Mouse (Mus musculus) liver, embryonic 14.5 days (tissue): ENCODE measurements around the gene Vmp1. TPM values are rescaled to one million over a fixed set of nuclear protein-coding genes. Genes with fewer than 3 reads are reported as not detected.

Experiments used
- ATAC-seq: fragments of 200-750 bp; cut with Nextera tagmentation; 2 replicates; pipeline ENCODE4 v1.8.0; 2017; ENCODE audit warnings: moderate number of reproducible peaks, mild to moderate bottlenecking, moderate library complexity; ENCODE audit not compliant: insufficient read depth
- DNase-seq, 3 experiments: peaks; one replicate each; pipeline ENCODE4 v3.0.0-alpha.2; 2012 to 2013; ENCODE audit warnings: low read depth in 3 of 3, low spot score in 3 of 3
- H3K27ac ChIP-seq: fragments of 300-500 bp; sonication (generic); 2 replicates; pipeline ENCODE4 v1.5.1; 2014; ENCODE audit warnings: moderate library complexity, mild to moderate bottlenecking, control low read depth, inconsistent platforms
- H3K27me3 ChIP-seq: fragments of 300-500 bp; sonication (generic); 2 replicates; pipeline ENCODE4 v1.6.1; 2014; ENCODE audit warnings: mild to moderate bottlenecking, low read length, moderate library complexity; ENCODE audit not compliant: control insufficient read depth, insufficient read depth
- H3K36me3 ChIP-seq: fragments of 300-500 bp; sonication (generic); replicated peaks from 2 replicates; pipeline ENCODE4 v1.6.1; 2014; ENCODE audit warnings: low read depth; ENCODE audit not compliant: control insufficient read depth, insufficient read depth
- H3K4me1 ChIP-seq, 2 experiments: fragments of 200-500 bp in 1 of 2; fragments of 300-500 bp in 1 of 2; sonication (generic) in 1 of 2; replicated peaks; 2 replicates each; pipeline ENCODE4 v1.6.1; 2012 to 2014; ENCODE audit warnings: antibody characterized with exemption in 1 of 2, inconsistent platforms in 1 of 2, low read length in 1 of 2; ENCODE audit not compliant: control insufficient read depth in 2 of 2, insufficient read depth in 2 of 2
- H3K4me2 ChIP-seq: fragments of 300-500 bp; sonication (generic); 2 replicates; pipeline ENCODE4 v1.6.1; 2014; ENCODE audit warnings: low read depth, mild to moderate bottlenecking, control low read depth, moderate library complexity
- H3K4me3 ChIP-seq, 2 experiments: fragments of 200-500 bp in 1 of 2; fragments of 300-500 bp in 1 of 2; sonication (generic) in 1 of 2; 2 replicates each; pipeline ENCODE4 v1.5.1; 2012 to 2014; ENCODE audit warnings: low read depth in 2 of 2, low read length in 2 of 2, mild to moderate bottlenecking in 2 of 2, control low read depth in 1 of 2, inconsistent platforms in 1 of 2, moderate library complexity in 1 of 2; ENCODE audit not compliant: insufficient read depth in 1 of 2
- H3K9ac ChIP-seq: fragments of 300-500 bp; sonication (generic); replicated peaks from 2 replicates; pipeline ENCODE4 v1.6.1; 2014; ENCODE audit warnings: mild to moderate bottlenecking, control low read depth, moderate library complexity
- H3K9me3 ChIP-seq: fragments of 300-500 bp; sonication (generic); 2 replicates; pipeline ENCODE4 v1.6.1; 2016; ENCODE audit warnings: low read length, mixed read lengths; ENCODE audit not compliant: control insufficient read depth
- CTCF ChIP-seq: IDR thresholded peaks from 2 replicates; pipeline ENCODE4 v1.5.1; 2016; ENCODE audit warnings: antibody characterized with exemption, low read depth, control low read depth
- EP300 ChIP-seq: IDR thresholded peaks from 2 replicates; pipeline ENCODE4 v1.6.1; 2016; ENCODE audit warnings: antibody characterized with exemption, low read depth
- WGBS: fragments of 180-500 bp; shearing (Covaris S2); extraction: QIAGEN DNeasy Blood & Tissue Kit; methylation state at CpG from one replicate; pipeline ENCODE4 v1.1.7; 2014; ENCODE audit not compliant: insufficient replicate concordance; 5-methylcytosine and 5-hydroxymethylcytosine counted together
- polyA plus RNA-seq, 2 experiments: library from polyadenylated mRNA; depleted of rRNA in 1 of 2; stranded (reverse) in 1 of 2; unstranded in 1 of 2; fragments of >200 nt; fragmentation: Nextera tagmentation in 1 of 2; extraction: Ambion mirVana in 1 of 2; gene quantifications; 2 replicates each; pipeline versions ENCODE4 v1.2.1 to v1.2.3; 2012 to 2014

The Vmp1 gene
- polyA plus RNA-seq, 2 experiments, result 33.1 to 94.2 TPM

GRCm38 (mm10) chr11:86572623-86573022, 111.0 kb downstream of the Vmp1 start:
- Histone ChIP-seq H3K36me3 (no peaks in the 10 kb centered on the region; the same call in 1 of the 2 replicates), H3K27me3 (no peaks in the 10 kb centered on the region), H3K27ac (no peak overlapping the region), H3K4me1 (peaks cover 0 to 13% of the 10 kb centered on the region in 2 experiments; a peak in 2 of 4 replicates), H3K4me3 (no peak overlapping the region), H3K9me3 (no peaks in the 10 kb centered on the region), H3K9ac (no peak overlapping the region), H3K4me2 (no peak overlapping the region)
- 53% methylated on average over 2 of the region's 2 CpGs for WGBS
- no peak for TF ChIP-seq CTCF
- TF ChIP-seq EP300, result no peak
- DNase-seq (no peak), ATAC-seq (no peak)

- TF ChIP-seq EP300 (no peak), CTCF (no peak)
- Histone ChIP-seq H3K27me3 (no peaks in the 10 kb centered on the region), H3K4me2 (no peak overlapping the region), H3K4me1 (peaks cover 0 to 10% of the 10 kb centered on the region in 2 experiments; a peak in 2 of 4 replicates), H3K4me3 (no peak overlapping the region), H3K9me3 (no peaks in the 10 kb centered on the region), H3K9ac (no peak overlapping the region; the same call in 1 of the 2 replicates), H3K36me3 (no peaks in the 10 kb centered on the region; the same call in 1 of the 2 replicates), H3K27ac (no peak overlapping the region)
- 73% methylated on average over 4 of the region's 4 CpGs for WGBS
- DNase-seq (no peak), ATAC-seq (no peak)
Observed at GRCm38 (mm10) chr11:86571871-86572270, 111.8 kb downstream of the Vmp1 start.

GRCm38 (mm10) chr11:86571047-86571855, 112.4 kb downstream of the Vmp1 start:
- H3K4me2 ChIP-seq, result no peak overlapping the region
- no peaks in the 10 kb centered on the region; the same call in 1 of the 2 replicates for H3K36me3 ChIP-seq
- DNase-seq, result no peak
- H3K9me3 ChIP-seq, result no peaks in the 10 kb centered on the region
- no peak overlapping the region for H3K27ac ChIP-seq
- TF ChIP-seq CTCF (no peak), EP300 (no peak)
- no peaks in the 10 kb centered on the region for H3K27me3 ChIP-seq
- no peak for ATAC-seq
- no peak overlapping the region for H3K4me3 ChIP-seq
- H3K9ac ChIP-seq, result no peak overlapping the region; the same call in 1 of the 2 replicates
- peaks cover 0 to 10% of the 10 kb centered on the region in 2 experiments; a peak in 2 of 4 replicates for H3K4me1 ChIP-seq
- 61% methylated on average over 15 of the region's 15 CpGs for WGBS

GRCm38 (mm10) chr11:86570261-86570746, 113.3 kb downstream of the Vmp1 start:
- Histone ChIP-seq H3K27me3 (no peaks in the 10 kb centered on the region), H3K27ac (no peak overlapping the region), H3K4me2 (no peak overlapping the region), H3K4me3 (no peak overlapping the region), H3K9ac (no peak overlapping the region), H3K9me3 (no peaks in the 10 kb centered on the region), H3K36me3 (no peaks in the 10 kb centered on the region; the same call in 1 of the 2 replicates), H3K4me1 (peaks cover 0 to 8% of the 10 kb centered on the region in 2 experiments; a peak in 2 of 4 replicates)
- no peak for TF ChIP-seq EP300
- no peak for TF ChIP-seq CTCF
- DNase-seq (no peak), ATAC-seq (no peak)
- 60% methylated on average over 9 of the region's 9 CpGs for WGBS

- H3K27ac ChIP-seq, result no peak overlapping the region
- no peaks in the 10 kb centered on the region; the same call in 1 of the 2 replicates for H3K36me3 ChIP-seq
- no peaks in the 10 kb centered on the region for H3K9me3 ChIP-seq
- no peak for DNase-seq
- 52% methylated on average over 3 of the region's 3 CpGs for WGBS
- no peak; the same call in 1 of the 2 replicates for ATAC-seq
- no peaks in the 10 kb centered on the region for H3K27me3 ChIP-seq
- peaks cover 0 to 4% of the 10 kb centered on the region in 2 experiments; a peak in 2 of 4 replicates for H3K4me1 ChIP-seq
- peak; percentile 66 for TF ChIP-seq CTCF
- no peak for TF ChIP-seq EP300
- H3K9ac ChIP-seq, result no peak overlapping the region
- no peak overlapping the region for H3K4me3 ChIP-seq
- H3K4me2 ChIP-seq, result no peak overlapping the region
Observed at GRCm38 (mm10) chr11:86568425-86568824, 115.2 kb downstream of the Vmp1 start.
